Mouse (Mus musculus) forebrain, embryonic 12.5 days (tissue): ENCODE results near the gene Psma7. TPM values are rescaled to one million over a fixed set of nuclear protein-coding genes. Genes with fewer than 3 reads are reported as not detected.

Experiments
- ATAC-seq: fragments of 200-750 bp; cut with Nextera tagmentation; 2 replicates; pipeline ENCODE4 v1.8.0; 2017; ENCODE audit warnings: moderate TSS enrichment; ENCODE audit not compliant: low FRiP score
- H3K27ac ChIP-seq: fragments of 300-500 bp; sonication (generic); 2 replicates; pipeline ENCODE4 v1.5.1; 2016; ENCODE audit warnings: mild to moderate bottlenecking
- H3K27me3 ChIP-seq: fragments of 300-500 bp; sonication (generic); 2 replicates; pipeline ENCODE4 v1.6.1; 2016; ENCODE audit warnings: mild to moderate bottlenecking
- H3K36me3 ChIP-seq: fragments of 300-500 bp; sonication (generic); replicated peaks from 2 replicates; pipeline ENCODE4 v1.6.1; 2016; ENCODE audit warnings: mild to moderate bottlenecking
- H3K4me1 ChIP-seq: fragments of 300-500 bp; sonication (generic); 2 replicates; pipeline ENCODE4 v1.6.1; 2016
- H3K4me2 ChIP-seq: fragments of 300-500 bp; sonication (generic); 2 replicates; pipeline ENCODE4 v1.6.1; 2016; ENCODE audit warnings: mild to moderate bottlenecking, moderate library complexity
- H3K4me3 ChIP-seq: fragments of 300-500 bp; sonication (generic); replicated peaks from 2 replicates; pipeline ENCODE4 v1.5.1; 2016; ENCODE audit warnings: mild to moderate bottlenecking
- H3K9ac ChIP-seq: fragments of 300-500 bp; sonication (generic); 2 replicates; pipeline ENCODE4 v1.6.1; 2016; ENCODE audit warnings: mild to moderate bottlenecking
- H3K9me3 ChIP-seq: fragments of 300-500 bp; sonication (generic); 2 replicates; pipeline ENCODE4 v1.6.1; 2016
- WGBS: fragments of 180-500 bp; shearing (Covaris S2); methylation state at CpG from one replicate; pipeline ENCODE4 v1.1.7; 2016; 5-methylcytosine and 5-hydroxymethylcytosine counted together
- polyA plus RNA-seq: library from polyadenylated mRNA; unstranded; fragments of >200 nt; fragmentation: Nextera tagmentation; extraction: Ambion mirVana; gene quantifications from 2 replicates; pipeline ENCODE4 v1.2.1, GENCODE M21; 2016

The Psma7 gene
- polyA plus RNA-seq, 1 experiment from 2014 or later: 666 TPM

DNA sequence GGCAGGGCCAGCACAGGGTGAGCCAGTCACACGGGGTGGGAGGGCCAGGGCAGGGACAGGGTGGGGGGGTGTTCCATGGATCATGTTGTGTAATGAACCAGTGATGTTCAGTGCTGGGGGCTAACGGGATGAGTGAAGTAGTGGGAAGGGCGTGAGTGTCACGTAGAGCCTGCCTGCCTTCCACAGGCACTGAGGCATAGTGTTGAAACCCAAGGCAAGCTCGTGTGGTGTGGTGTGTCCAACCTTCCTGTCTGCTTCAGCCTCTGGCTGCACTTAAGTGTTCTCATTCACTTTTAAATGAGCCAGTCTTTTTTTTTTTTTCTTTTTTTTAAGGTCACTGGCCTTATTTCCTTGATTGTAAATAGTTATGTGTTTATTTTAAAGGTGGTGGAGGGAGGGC is 7.5 kb downstream of the Psma7 start:
- H3K4me2 ChIP-seq: no peak overlapping the region
- H3K9me3 ChIP-seq: no peaks in the 10 kb centered on the region
- WGBS: 66% methylated on average over 5 of the region's 5 CpGs
- no peak for ATAC-seq
- no peak overlapping the region for H3K9ac ChIP-seq
- peaks cover 4% of the 10 kb centered on the region; the same call in 1 of the 2 replicates for H3K4me1 ChIP-seq
- no peak overlapping the region for H3K27ac ChIP-seq
- no peak overlapping the region for H3K4me3 ChIP-seq
- H3K36me3 ChIP-seq: peaks cover 93% of the 10 kb centered on the region
- no peaks in the 10 kb centered on the region for H3K27me3 ChIP-seq

DNA sequence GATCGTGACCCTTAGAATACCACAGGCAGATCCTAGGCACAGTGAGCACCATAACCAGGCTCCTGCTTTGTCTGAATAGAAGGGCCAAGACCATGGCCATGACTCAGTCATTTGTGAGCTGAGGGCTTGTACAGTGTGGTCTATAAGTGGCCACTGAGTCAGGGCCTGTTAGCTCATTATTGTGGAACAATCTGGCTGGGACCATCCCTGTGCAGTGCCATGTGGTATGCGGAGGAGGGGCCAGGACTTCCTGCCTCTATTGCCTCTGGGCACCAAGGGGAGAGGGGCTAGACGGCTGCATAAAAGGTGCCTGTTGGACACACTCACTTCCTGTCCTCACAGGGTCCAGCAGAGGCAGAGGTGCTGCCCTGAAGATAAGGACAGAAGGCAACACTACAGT is 8.3 kb downstream of the Psma7 start:
- peaks cover 99% of the 10 kb centered on the region for H3K36me3 ChIP-seq
- no peak overlapping the region for H3K4me2 ChIP-seq
- H3K27ac ChIP-seq: no peak overlapping the region
- no peak overlapping the region for H3K4me3 ChIP-seq
- no peaks in the 10 kb centered on the region for H3K27me3 ChIP-seq
- 68% methylated on average over 3 of the region's 3 CpGs for WGBS
- H3K9ac ChIP-seq: no peak overlapping the region
- 0 out of 2 replicates have a peak, but pooled peaks have one; percentile 49 for ATAC-seq
- no peaks in the 10 kb centered on the region for H3K9me3 ChIP-seq
- H3K4me1 ChIP-seq: peaks cover 5% of the 10 kb centered on the region; the same call in 1 of the 2 replicates

DNA sequence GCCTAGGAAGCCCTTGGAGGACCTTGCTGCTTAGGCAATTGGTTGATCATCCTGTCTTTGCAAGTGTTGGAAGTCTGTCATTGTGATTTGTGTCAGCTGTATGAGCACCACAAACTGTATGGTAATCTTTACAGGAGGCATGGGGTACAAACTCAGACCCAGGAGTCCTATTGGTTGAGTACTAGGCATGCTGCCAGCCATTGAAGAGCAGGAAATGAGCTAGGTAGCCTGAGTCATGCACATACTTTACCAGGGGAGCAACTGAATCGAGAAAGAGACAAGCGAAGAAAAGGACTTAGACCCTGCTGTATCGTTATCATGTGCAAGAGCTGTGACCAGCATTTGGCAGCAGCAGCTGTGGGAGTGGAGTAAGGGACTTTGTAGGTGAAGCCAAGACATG is 9.3 kb downstream of the Psma7 start:
- 92% methylated on average over 3 of the region's 3 CpGs for WGBS

DNA sequence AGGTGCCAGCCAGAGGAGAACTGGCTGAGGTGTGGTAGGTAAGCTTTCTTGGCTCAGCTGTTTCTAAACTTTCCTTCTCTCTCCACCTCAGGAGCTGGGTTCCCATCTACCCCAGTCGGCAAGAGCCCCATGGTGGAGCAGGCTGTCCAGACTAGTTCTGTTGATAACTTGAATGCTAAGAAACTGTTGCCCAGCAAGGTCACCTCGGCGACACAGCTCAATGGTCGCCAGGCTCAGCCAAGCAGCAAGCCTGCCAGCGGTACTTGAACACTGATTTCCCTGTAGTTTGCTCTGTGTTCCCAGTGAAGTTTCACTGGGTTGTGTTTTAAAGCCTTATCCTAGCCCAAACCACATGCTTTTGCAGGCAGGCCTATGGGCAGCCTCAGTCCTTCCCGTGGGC is 11.0 kb downstream of the Psma7 start:
- Histone ChIP-seq H3K36me3 (peaks cover 85% of the 10 kb centered on the region), H3K9me3 (no peaks in the 10 kb centered on the region), H3K4me2 (no peak overlapping the region), H3K27ac (no peak overlapping the region), H3K4me1 (peaks cover 32% of the 10 kb centered on the region), H3K9ac (no peak overlapping the region), H3K4me3 (no peak overlapping the region), H3K27me3 (no peaks in the 10 kb centered on the region)
- WGBS: 93% methylated on average over 6 of the region's 6 CpGs
- ATAC-seq: no peak

More for the DNA sequence above, 9.3 kb downstream of the Psma7 start:
- H3K4me3 ChIP-seq: no peak overlapping the region
- ATAC-seq: no peak
- no peak overlapping the region for H3K27ac ChIP-seq
- H3K36me3 ChIP-seq: peaks cover 99% of the 10 kb centered on the region
- H3K9me3 ChIP-seq: no peaks in the 10 kb centered on the region
- H3K4me2 ChIP-seq: no peak overlapping the region
- no peaks in the 10 kb centered on the region for H3K27me3 ChIP-seq
- H3K4me1 ChIP-seq: peaks cover 15% of the 10 kb centered on the region
- no peak overlapping the region for H3K9ac ChIP-seq

DNA sequence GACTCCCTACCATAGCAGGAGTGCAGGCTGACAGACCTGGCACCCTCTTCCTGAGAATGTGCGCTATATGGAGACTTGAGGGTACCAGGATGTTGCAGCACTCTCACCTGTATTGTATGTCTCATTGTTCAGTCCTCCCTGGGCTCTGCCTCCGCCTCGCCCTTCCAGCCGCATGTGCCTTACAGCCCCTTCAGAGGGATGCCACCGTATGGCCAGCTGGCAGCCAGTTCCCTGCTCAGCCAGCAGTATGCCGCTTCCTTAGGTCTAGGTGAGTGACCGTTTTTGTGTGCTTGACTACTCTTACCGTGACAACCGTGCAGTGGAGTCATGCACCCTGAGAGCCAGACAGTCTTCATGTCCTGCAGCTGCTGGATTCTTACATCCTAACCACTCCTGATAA is 14.5 kb downstream of the Psma7 start:
- peak overlapping the region; percentile 97 for H3K4me3 ChIP-seq
- H3K36me3 ChIP-seq: peaks cover 51% of the 10 kb centered on the region
- no peak for ATAC-seq
- H3K9me3 ChIP-seq: no peaks in the 10 kb centered on the region
- WGBS: 91% methylated on average over 9 of the region's 9 CpGs
- H3K27ac ChIP-seq: no peak overlapping the region
- H3K27me3 ChIP-seq: peaks cover 11% of the 10 kb centered on the region
- peak overlapping the region; percentile 91 for H3K4me2 ChIP-seq
- H3K9ac ChIP-seq: peak overlapping the region; percentile 98
- H3K4me1 ChIP-seq: peaks cover 36% of the 10 kb centered on the region

DNA sequence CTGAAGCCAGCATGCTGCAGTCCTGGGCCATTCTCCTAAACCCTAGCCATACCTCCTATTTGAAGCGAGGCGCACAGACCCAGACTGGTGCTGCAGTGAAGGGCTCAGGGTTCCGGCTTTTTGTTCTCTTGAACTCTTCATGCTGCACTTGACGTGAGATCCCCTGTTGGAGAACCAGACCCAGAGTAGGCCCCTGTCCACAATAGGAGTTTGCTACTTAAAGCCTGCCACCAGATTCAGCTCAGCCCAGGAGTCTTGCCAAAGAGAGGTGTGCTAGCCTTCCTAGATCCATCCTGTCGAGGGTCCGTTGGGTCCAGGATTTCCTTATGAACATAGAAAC is 16.4 kb downstream of the Psma7 start:
- H3K4me1 ChIP-seq: peaks cover 36% of the 10 kb centered on the region
- peak overlapping the region; percentile 98 for H3K9ac ChIP-seq
- peak overlapping the region; percentile 96 for H3K27ac ChIP-seq
- WGBS: 7% methylated on average over 6 of the region's 6 CpGs
- peaks cover 31% of the 10 kb centered on the region for H3K36me3 ChIP-seq
- ATAC-seq: no peak
- H3K27me3 ChIP-seq: peaks cover 30% of the 10 kb centered on the region
- H3K9me3 ChIP-seq: no peaks in the 10 kb centered on the region
- peak overlapping the region; percentile 91 for H3K4me2 ChIP-seq
- peak overlapping the region; percentile 97 for H3K4me3 ChIP-seq

DNA sequence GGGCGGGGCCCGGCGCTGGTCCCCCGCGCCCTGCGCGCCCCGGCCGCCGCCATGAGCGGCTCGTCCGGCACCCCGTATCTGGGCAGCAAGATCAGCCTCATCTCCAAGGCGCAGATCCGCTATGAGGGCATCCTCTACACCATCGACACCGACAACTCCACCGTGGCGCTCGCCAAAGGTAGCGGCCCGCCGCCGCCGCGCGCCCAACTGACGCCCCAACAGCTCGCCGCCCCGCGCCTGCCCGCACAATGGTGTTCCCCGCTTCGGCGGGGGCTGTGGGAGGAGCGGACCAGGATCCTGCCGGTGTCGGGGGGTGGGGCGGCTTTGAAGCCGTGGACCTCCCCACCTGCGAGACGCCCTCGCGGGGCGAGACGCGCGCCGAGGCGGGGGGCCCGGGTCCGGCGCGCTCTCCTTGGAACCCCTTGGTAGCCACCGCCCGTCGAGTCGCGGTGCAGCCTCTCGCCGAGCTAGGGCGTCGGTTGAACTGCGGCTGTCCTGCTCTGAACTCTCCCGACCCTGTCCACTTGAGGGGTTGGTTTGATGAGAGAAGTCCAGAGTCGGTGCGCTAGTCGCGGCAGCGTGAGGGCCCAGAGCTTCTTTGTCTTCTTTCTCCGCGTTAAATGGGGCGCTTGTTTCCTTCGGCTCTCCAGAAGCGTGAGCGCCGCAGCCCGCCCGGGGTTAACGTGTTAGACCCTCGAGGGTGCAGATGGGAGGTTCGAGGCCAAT is 16.9 kb downstream of the Psma7 start:
- H3K4me3 ChIP-seq: peak overlapping the region; percentile 97
- peaks cover 35% of the 10 kb centered on the region for H3K27me3 ChIP-seq
- under 1% methylated on average over 84 of the region's 84 CpGs for WGBS
- H3K36me3 ChIP-seq: peaks cover 26% of the 10 kb centered on the region
- ATAC-seq: no peak; the same call in 1 of the 2 replicates
- H3K4me2 ChIP-seq: peak overlapping the region; percentile 91
- H3K9ac ChIP-seq: peak overlapping the region; percentile 98
- peaks cover 36% of the 10 kb centered on the region for H3K4me1 ChIP-seq
- peak overlapping the region; percentile 96 for H3K27ac ChIP-seq
- no peaks in the 10 kb centered on the region for H3K9me3 ChIP-seq

DNA sequence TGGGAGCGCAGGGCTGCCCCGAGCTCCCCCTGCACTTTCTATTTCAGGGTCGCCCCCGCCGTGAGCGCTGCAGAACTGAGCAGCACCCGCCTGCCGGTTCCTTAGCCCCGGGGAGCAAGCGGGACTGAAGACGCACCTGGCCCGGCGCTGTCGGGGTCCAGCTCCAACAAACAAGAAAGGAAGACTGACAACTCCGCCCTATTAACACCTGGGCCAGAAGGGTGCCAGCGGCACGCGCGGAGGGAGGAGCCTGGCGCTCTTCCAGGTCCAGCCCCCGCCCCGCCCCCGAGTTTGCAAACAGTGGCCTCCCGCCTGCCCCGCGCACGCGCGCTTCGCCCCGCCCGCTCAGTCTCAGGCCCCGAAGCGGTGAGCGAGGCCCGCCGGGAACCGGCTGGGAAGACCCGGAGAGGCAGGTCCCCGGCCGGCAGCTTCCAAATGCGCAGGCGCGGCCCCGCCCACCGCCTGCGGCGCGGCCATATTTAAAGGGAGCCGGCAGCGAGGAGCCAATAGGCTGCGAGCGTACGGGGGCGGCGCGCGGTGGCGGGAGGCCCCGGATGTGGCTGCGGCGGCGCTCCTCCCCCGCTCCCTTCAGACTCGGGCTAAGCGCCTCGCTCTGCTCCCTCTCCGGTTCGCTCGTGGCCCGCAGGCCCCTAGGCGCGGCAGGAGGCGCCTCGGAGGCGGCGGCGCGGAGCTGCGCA is 17.7 kb downstream of the Psma7 start, which contains the start of gene Lsm14b:
TSS of gene Lsm14b (plus strand) at position 587 of the 698 bp plus-strand sequence.
- Histone ChIP-seq H3K9me3 (no peaks in the 10 kb centered on the region), H3K4me1 (peaks cover 36% of the 10 kb centered on the region), H3K27ac (peak within 1 kb of the TSS; percentile 96), H3K4me2 (peak within 1 kb of the TSS; percentile 91), H3K9ac (peak within 1 kb of the TSS; percentile 98), H3K27me3 (peaks cover 43% of the 10 kb centered on the region), H3K36me3 (peaks cover 18% of the 10 kb centered on the region), H3K4me3 (peak within 1 kb of the TSS; percentile 97)
- WGBS: under 1% methylated on average over 79 of the region's 80 CpGs
- ATAC-seq: peak; percentile 97

DNA sequence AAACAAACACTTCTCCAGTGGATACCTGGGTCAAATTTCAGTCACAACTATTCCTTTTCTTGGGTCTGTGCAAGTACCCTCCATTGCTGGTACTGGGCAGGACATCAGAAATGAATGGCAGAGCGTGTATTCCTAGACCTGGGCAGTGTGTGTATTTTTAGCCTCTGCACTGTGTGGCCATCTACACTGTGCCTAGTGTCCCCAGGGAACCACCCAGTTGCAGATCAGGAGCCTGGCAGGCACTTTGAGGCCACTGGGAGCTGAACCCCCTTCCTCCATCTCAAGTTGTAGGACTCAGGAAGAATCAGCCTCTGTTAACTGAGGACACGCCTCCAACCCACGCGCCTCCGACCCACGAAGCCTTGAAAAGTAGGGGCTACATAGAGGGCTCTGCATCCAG is 19.5 kb downstream of the Psma7 start:
- Histone ChIP-seq H3K9me3 (no peaks in the 10 kb centered on the region), H3K27ac (no peak overlapping the region), H3K36me3 (peaks cover under 1% of the 10 kb centered on the region), H3K4me1 (peaks cover 19% of the 10 kb centered on the region), H3K27me3 (peaks cover 55% of the 10 kb centered on the region), H3K4me3 (no peak overlapping the region), H3K4me2 (no peak overlapping the region), H3K9ac (no peak overlapping the region)
- ATAC-seq: no peak
- WGBS: 71% methylated on average over 6 of the region's 6 CpGs

DNA sequence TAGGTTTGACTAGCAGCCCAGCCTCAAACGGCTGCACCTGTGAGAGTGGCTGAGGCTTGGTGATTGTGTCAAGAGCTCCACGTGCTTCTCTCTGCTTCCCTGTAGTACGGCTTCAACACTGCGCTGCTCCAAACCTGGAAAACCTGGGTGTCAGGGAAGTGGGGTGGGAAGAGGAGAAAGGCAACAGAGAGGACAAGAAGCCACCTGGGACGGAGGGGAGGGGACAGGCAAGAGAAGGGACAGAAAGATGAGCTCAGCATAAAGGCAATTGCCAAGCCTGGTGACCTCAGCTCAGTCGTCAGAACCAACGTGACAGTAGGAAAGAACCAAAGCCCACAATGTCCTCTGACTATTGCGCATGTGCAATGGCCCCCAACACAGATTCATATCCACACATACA is 21.3 kb downstream of the Psma7 start:
- no peak overlapping the region for H3K9ac ChIP-seq
- WGBS: 84% methylated on average over 8 of the region's 8 CpGs
- no peaks in the 10 kb centered on the region for H3K9me3 ChIP-seq
- H3K4me3 ChIP-seq: no peak overlapping the region
- H3K36me3 ChIP-seq: no peaks in the 10 kb centered on the region
- H3K4me1 ChIP-seq: peaks cover under 1% of the 10 kb centered on the region
- peaks cover 60% of the 10 kb centered on the region for H3K27me3 ChIP-seq
- no peak overlapping the region for H3K4me2 ChIP-seq
- ATAC-seq: no peak
- H3K27ac ChIP-seq: no peak overlapping the region

DNA sequence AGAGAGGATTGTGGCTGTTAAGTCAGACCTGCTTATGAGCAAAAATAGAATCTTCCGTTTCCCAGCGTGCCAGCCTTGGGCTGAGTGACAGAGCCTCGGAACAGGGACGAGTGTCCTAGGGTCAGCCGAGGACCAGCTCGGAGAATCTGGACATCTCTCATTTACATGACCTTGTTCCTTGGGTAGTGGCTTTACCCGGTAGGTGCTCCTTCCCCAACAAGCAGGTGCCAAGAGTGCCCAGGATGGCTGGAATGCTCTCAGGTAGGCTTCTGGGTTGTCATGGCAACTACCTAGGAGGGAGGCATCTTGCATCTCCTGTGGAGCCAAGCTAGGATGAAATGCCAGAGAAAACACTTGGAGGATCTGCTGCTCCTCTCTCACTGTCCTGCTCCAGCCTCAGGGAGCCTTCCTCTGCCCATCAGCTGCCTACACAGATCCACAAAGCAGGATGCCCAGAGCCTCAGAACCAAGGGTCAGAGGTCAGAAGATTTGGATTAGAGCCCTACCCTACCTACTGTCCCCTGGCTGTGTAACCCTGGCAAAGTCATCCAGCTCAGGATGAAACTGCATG is 22.1 kb downstream of the Psma7 start:
- ATAC-seq: no peak
- Histone ChIP-seq H3K4me3 (no peak overlapping the region), H3K9me3 (no peaks in the 10 kb centered on the region), H3K27ac (no peak overlapping the region), H3K27me3 (peaks cover 60% of the 10 kb centered on the region), H3K4me1 (no peaks in the 10 kb centered on the region; the same call in 1 of the 2 replicates), H3K9ac (no peak overlapping the region), H3K36me3 (no peaks in the 10 kb centered on the region), H3K4me2 (no peak overlapping the region)
- WGBS: 79% methylated on average over 7 of the region's 7 CpGs

DNA sequence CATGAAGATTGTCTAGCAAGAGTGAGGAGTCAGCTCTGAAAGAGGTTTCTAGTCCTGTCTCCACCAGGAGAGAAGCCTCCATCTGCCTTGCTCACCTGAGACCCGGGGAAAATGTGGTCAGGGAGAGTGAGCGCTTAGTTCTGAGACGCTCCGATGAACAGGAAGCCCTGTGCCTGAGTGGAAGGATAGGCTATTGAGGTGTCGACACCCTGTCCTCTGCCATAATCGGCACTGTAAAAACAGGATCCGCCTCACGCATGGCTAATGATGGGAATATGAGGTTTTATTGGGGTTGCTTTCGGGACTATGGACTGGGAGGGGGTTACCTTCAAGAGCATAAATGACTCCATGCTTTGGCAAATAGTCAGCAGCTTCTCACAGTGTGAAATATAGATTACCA is 23.7 kb downstream of the Psma7 start:
- no peaks in the 10 kb centered on the region for H3K9me3 ChIP-seq
- no peak overlapping the region for H3K4me2 ChIP-seq
- H3K36me3 ChIP-seq: no peaks in the 10 kb centered on the region
- ATAC-seq: no peak
- 88% methylated on average over 9 of the region's 9 CpGs for WGBS
- peaks cover 57% of the 10 kb centered on the region for H3K27me3 ChIP-seq
- H3K27ac ChIP-seq: no peak overlapping the region
- H3K9ac ChIP-seq: no peak overlapping the region
- H3K4me3 ChIP-seq: no peak overlapping the region
- H3K4me1 ChIP-seq: no peaks in the 10 kb centered on the region
